Mouse (Mus musculus): ENCODE measurements at regions not wholly inside any gene's neighbourhood (a gene's known extent, or its start where the extent isn't known, plus 50 kb on each side); places are given as distances from the start of the nearest gene placed in this dataset.

DNA sequence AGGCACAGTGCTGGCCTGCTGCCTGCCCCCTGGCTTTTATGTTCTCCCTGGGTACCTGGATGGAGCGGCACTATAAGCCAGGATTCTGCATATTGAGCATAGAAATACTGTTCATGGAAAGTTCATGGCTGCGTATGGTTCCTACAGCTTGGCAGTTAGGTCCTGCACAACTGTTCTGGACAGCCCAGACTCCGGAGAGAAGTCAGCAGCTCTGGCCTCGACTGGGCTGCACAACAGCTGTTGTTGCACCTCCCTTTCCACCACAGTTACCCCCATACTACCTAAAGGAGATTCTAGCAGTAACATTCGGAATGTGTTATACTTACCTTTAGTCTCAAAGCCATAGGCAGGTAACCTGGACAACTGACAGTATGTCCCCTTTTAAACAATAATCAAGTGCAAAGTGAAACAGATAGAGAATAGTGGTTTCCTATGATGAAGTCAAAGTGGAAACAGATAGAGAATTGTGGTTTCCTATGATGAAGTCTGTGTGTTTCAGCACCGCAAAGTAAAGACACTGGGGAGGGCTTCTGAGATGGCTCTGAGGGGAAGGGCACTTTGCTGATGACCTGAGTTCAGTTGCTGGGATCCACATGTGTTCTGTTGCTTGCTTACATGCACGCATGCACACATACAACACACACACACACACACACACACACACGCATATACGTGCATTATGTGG, 2099.2 kb downstream of the 4930444P10Rik start:
- no peak for TF ChIP-seq CTCF (conservative IDR thresholded peaks at IDR 0.05; ENCODE audit: insufficient read depth, insufficient read length, low read depth, low read length)
- no peak for TF ChIP-seq POLR2A (IDR thresholded peaks at IDR 0.05; ENCODE audit: low read depth, low read length)

Measured in kidney, adult 2 months (tissue).